Mouse (Mus musculus): ENCODE data around the gene Arhgap15. TPM values are rescaled to one million over a fixed set of nuclear protein-coding genes. Genes with fewer than 3 reads are reported as not detected.

Gene Arhgap15
- total and polyA plus RNA-seq, 3 experiments: 0.89 to 56.4 (median 39.8) TPM

GRCm38 (mm10) chr2:44419547-44420225, 671.1 kb downstream of the Arhgap15 start:
- DNase-seq (ENCODE audit: low spot score) (no peak), ATAC-seq (ENCODE audit: extremely low read depth, insufficient number of reproducible peaks, low FRiP score, poor library complexity, severe bottlenecking) (no peak)

GRCm38 (mm10) chr2:44430521-44430920, 681.9 kb downstream of the Arhgap15 start:
- H3K4me1 ChIP-seq (ENCODE audit: insufficient read depth, low read depth, low read length): no peaks in the 10 kb centered on the region
- H3K4me3 ChIP-seq (ENCODE audit: low read depth, low read length): no peak overlapping the region
- TF ChIP-seq TAL1 (conservative IDR thresholded peaks at IDR 0.05; ENCODE audit: low read depth, low read length): no peak
- TF ChIP-seq GATA2 (IDR thresholded peaks at IDR 0.05; ENCODE audit: borderline replicate concordance, low read depth, low read length): no peak
- no peak for TF ChIP-seq GATA1 (IDR thresholded peaks at IDR 0.05; ENCODE audit: borderline replicate concordance, low read length)
- no peak for TF ChIP-seq CTCF (IDR thresholded peaks at IDR 0.05; ENCODE audit: low read depth, low read length)
- TF ChIP-seq POLR2AphosphoS5 (IDR thresholded peaks at IDR 0.05; ENCODE audit: insufficient replicate concordance, low read depth, low read length): no peak
- ATAC-seq (ENCODE audit: extremely low read depth, insufficient number of reproducible peaks, low FRiP score, poor library complexity, severe bottlenecking) (no peak), DNase-seq (ENCODE audit: low spot score) (no peak)
- no peaks in the 10 kb centered on the region for H3K36me3 ChIP-seq (replicated peaks)
- H3K27me3 ChIP-seq (ENCODE audit: insufficient read depth, low read length): peaks cover 3% of the 10 kb centered on the region; the same call in 1 of the 2 replicates
- no peaks in the 10 kb centered on the region for H3K9me3 ChIP-seq (replicated peaks)

More at GRCm38 (mm10) chr2:44419547-44420225, 671.1 kb downstream of the Arhgap15 start:
- no peaks in the 10 kb centered on the region for H3K36me3 ChIP-seq (replicated peaks)
- no peaks in the 10 kb centered on the region for H3K27me3 ChIP-seq (ENCODE audit: insufficient read depth, low read length)
- no peaks in the 10 kb centered on the region for H3K9me3 ChIP-seq (replicated peaks)
- no peak overlapping the region for H3K4me3 ChIP-seq (ENCODE audit: low read depth, low read length)
- no peaks in the 10 kb centered on the region for H3K4me1 ChIP-seq (ENCODE audit: insufficient read depth, low read depth, low read length)
- TF ChIP-seq GATA1 (IDR thresholded peaks at IDR 0.05; ENCODE audit: borderline replicate concordance, low read length): no peak
- no peak for TF ChIP-seq TAL1 (conservative IDR thresholded peaks at IDR 0.05; ENCODE audit: low read depth, low read length)
- TF ChIP-seq POLR2AphosphoS5 (IDR thresholded peaks at IDR 0.05; ENCODE audit: insufficient replicate concordance, low read depth, low read length): no peak
- no peak for TF ChIP-seq GATA2 (IDR thresholded peaks at IDR 0.05; ENCODE audit: borderline replicate concordance, low read depth, low read length)
- TF ChIP-seq CTCF (IDR thresholded peaks at IDR 0.05; ENCODE audit: low read depth, low read length): no peak

- DNase-seq (ENCODE audit: low spot score): no peak
- TF ChIP-seq CTCF (IDR thresholded peaks at IDR 0.05; ENCODE audit: low read depth, low read length): no peak
- TF ChIP-seq GATA1 (IDR thresholded peaks at IDR 0.05; ENCODE audit: borderline replicate concordance, low read length): no peak
- TF ChIP-seq TAL1 (conservative IDR thresholded peaks at IDR 0.05; ENCODE audit: low read depth, low read length): no peak
- no peak for TF ChIP-seq GATA2 (IDR thresholded peaks at IDR 0.05; ENCODE audit: borderline replicate concordance, low read depth, low read length)
- TF ChIP-seq POLR2AphosphoS5 (IDR thresholded peaks at IDR 0.05; ENCODE audit: insufficient replicate concordance, low read depth, low read length): no peak
- no peaks in the 10 kb centered on the region for H3K36me3 ChIP-seq (replicated peaks)
These were observed 688.0 kb downstream of the Arhgap15 start for GRCm38 (mm10) chr2:44436652-44437051.

GRCm38 (mm10) chr2:44437496-44438057, 689.0 kb downstream of the Arhgap15 start:
- H3K36me3 ChIP-seq (replicated peaks): no peaks in the 10 kb centered on the region
- no peak for TF ChIP-seq GATA1 (IDR thresholded peaks at IDR 0.05; ENCODE audit: borderline replicate concordance, low read length)
- H3K4me3 ChIP-seq (ENCODE audit: low read depth, low read length): no peak overlapping the region
- no peaks in the 10 kb centered on the region for H3K4me1 ChIP-seq (ENCODE audit: insufficient read depth, low read depth, low read length)
- DNase-seq (ENCODE audit: low spot score) (no peak), ATAC-seq (ENCODE audit: extremely low read depth, insufficient number of reproducible peaks, low FRiP score, poor library complexity, severe bottlenecking) (no peak)
- H3K9me3 ChIP-seq (replicated peaks): peaks cover 6% of the 10 kb centered on the region
- peaks cover 3% of the 10 kb centered on the region; the same call in 1 of the 2 replicates for H3K27me3 ChIP-seq (ENCODE audit: insufficient read depth, low read length)

More at GRCm38 (mm10) chr2:44436652-44437051, 688.0 kb downstream of the Arhgap15 start:
- Histone ChIP-seq H3K4me1 (ENCODE audit: insufficient read depth, low read depth, low read length) (no peaks in the 10 kb centered on the region), H3K9me3 (replicated peaks) (no peaks in the 10 kb centered on the region), H3K4me3 (ENCODE audit: low read depth, low read length) (no peak overlapping the region), H3K27me3 (ENCODE audit: insufficient read depth, low read length) (peaks cover 3% of the 10 kb centered on the region; the same call in 1 of the 2 replicates)
- ATAC-seq (ENCODE audit: extremely low read depth, insufficient number of reproducible peaks, low FRiP score, poor library complexity, severe bottlenecking): no peak

GRCm38 (mm10) chr2:44438070-44438469, 689.4 kb downstream of the Arhgap15 start:
- TF ChIP-seq GATA1 (IDR thresholded peaks at IDR 0.05; ENCODE audit: borderline replicate concordance, low read length) (no peak), CTCF (IDR thresholded peaks at IDR 0.05; ENCODE audit: low read depth, low read length) (no peak), TAL1 (conservative IDR thresholded peaks at IDR 0.05; ENCODE audit: low read depth, low read length) (no peak), GATA2 (IDR thresholded peaks at IDR 0.05; ENCODE audit: borderline replicate concordance, low read depth, low read length) (no peak), POLR2AphosphoS5 (IDR thresholded peaks at IDR 0.05; ENCODE audit: insufficient replicate concordance, low read depth, low read length) (no peak)
- Histone ChIP-seq H3K4me3 (ENCODE audit: low read depth, low read length) (no peak overlapping the region), H3K36me3 (replicated peaks) (no peaks in the 10 kb centered on the region), H3K4me1 (ENCODE audit: insufficient read depth, low read depth, low read length) (no peaks in the 10 kb centered on the region), H3K27me3 (ENCODE audit: insufficient read depth, low read length) (peaks cover 3% of the 10 kb centered on the region; the same call in 1 of the 2 replicates), H3K9me3 (replicated peaks) (peaks cover 6% of the 10 kb centered on the region)
- ATAC-seq (ENCODE audit: extremely low read depth, insufficient number of reproducible peaks, low FRiP score, poor library complexity, severe bottlenecking): no peak
- DNase-seq (ENCODE audit: low spot score): no peak

GRCm38 (mm10) chr2:44444938-44445337, 696.3 kb downstream of the Arhgap15 start:
- no peaks in the 10 kb centered on the region for H3K4me1 ChIP-seq (ENCODE audit: insufficient read depth, low read depth, low read length)
- no peaks in the 10 kb centered on the region for H3K36me3 ChIP-seq (replicated peaks)
- H3K27me3 ChIP-seq (ENCODE audit: insufficient read depth, low read length): no peaks in the 10 kb centered on the region
- H3K4me3 ChIP-seq (ENCODE audit: low read depth, low read length): no peak overlapping the region
- H3K9me3 ChIP-seq (replicated peaks): peaks cover 6% of the 10 kb centered on the region
- no peak for ATAC-seq (ENCODE audit: extremely low read depth, insufficient number of reproducible peaks, low FRiP score, poor library complexity, severe bottlenecking)
- DNase-seq (ENCODE audit: low spot score): no peak
- TF ChIP-seq GATA2 (IDR thresholded peaks at IDR 0.05; ENCODE audit: borderline replicate concordance, low read depth, low read length) (no peak), POLR2AphosphoS5 (IDR thresholded peaks at IDR 0.05; ENCODE audit: insufficient replicate concordance, low read depth, low read length) (no peak), CTCF (IDR thresholded peaks at IDR 0.05; ENCODE audit: low read depth, low read length) (no peak)

Other genes starting within 250 kb of the Arhgap15 start
- not detected in 2 replicates for gene Kynu, start 193.5 kb upstream of the Arhgap15 start, total RNA-seq (2014; fragmentation: Nextera tagmentation)
- 0.06 and 0.27 TPM in 2 replicates for gene Kynu, start 193.5 kb upstream of the Arhgap15 start, total RNA-seq (2017)
- gene Kynu, start 193.5 kb upstream of the Arhgap15 start, polyA plus RNA-seq (2012): not detected in 2 replicates

Measured in G1E (cell line).